8 mouse cellular contexts compared by ENCODE assay signal in genomic region chr10:26078521-26079142, GRCm38 (mm10). TPM values are rescaled to one million over a fixed set of nuclear protein-coding genes. Genes with fewer than 3 reads are reported as not detected.
A peak's percentile ranks its signal among the peaks of the same experiment; 100 is the strongest.
DNase-seq lines count a peak whose midpoint lies in the region; ATAC-seq and TF ChIP-seq lines count a peak whose summit lies in the region.

Gene Tmem200a, minus strand, starts transcription at chr10:26079052.

- peak within 1 kb of the TSS; percentile 63 for H3K9ac ChIP-seq in embryonic facial prominence, embryonic 12.5 days
- H3K9ac ChIP-seq in heart, embryonic 11.5 days (ENCODE audit: low read depth, low read length): peak within 1 kb of the TSS; percentile 52; the same call in 1 of the 2 replicates
- H3K9ac ChIP-seq in kidney, embryonic 14.5 days (ENCODE audit: low read depth, low read length): peak within 1 kb of the TSS; percentile 58
- peak within 1 kb of the TSS; percentile 76 for H3K9ac ChIP-seq in limb, embryonic 12.5 days (replicated peaks)
- H3K9ac ChIP-seq in midbrain, embryonic 15.5 days: peak within 1 kb of the TSS; percentile 79
- H3K9ac ChIP-seq in stomach, postnatal 0 days (ENCODE audit: low read length): peak within 1 kb of the TSS; percentile 67

- TF ChIP-seq CTCF in stomach, postnatal 0 days (IDR thresholded peaks at IDR 0.05; ENCODE audit: low read depth): peak; percentile 81

- H3K4me1 ChIP-seq in embryonic facial prominence, embryonic 12.5 days: no peaks in the 10 kb centered on the region
- no peaks in the 10 kb centered on the region for H3K4me1 ChIP-seq in heart, embryonic 11.5 days (ENCODE audit: control insufficient read depth, insufficient read depth, low read length)
- H3K4me1 ChIP-seq in kidney, embryonic 14.5 days (ENCODE audit: control insufficient read depth, insufficient read depth, low read length): no peaks in the 10 kb centered on the region
- H3K4me1 ChIP-seq in limb, embryonic 12.5 days (replicated peaks): no peaks in the 10 kb centered on the region; the same call in 1 of the 2 replicates
- peaks cover 12% of the 10 kb centered on the region for H3K4me1 ChIP-seq in midbrain, embryonic 15.5 days
- 0 out of 2 replicates have a peak, but pooled peaks cover 2% of the 10 kb centered on the region for H3K4me1 ChIP-seq in stomach, postnatal 0 days (replicated peaks; ENCODE audit: control insufficient read depth, insufficient read depth)

- no peaks in the 10 kb centered on the region for H3K9me3 ChIP-seq in embryonic facial prominence, embryonic 12.5 days
- no peaks in the 10 kb centered on the region for H3K9me3 ChIP-seq in heart, embryonic 11.5 days (replicated peaks; ENCODE audit: control insufficient read depth, low read length)
- H3K9me3 ChIP-seq in kidney, embryonic 14.5 days (ENCODE audit: control insufficient read depth, low read length): no peaks in the 10 kb centered on the region
- H3K9me3 ChIP-seq in limb, embryonic 12.5 days: no peaks in the 10 kb centered on the region
- H3K9me3 ChIP-seq in midbrain, embryonic 15.5 days: no peaks in the 10 kb centered on the region
- no peaks in the 10 kb centered on the region for H3K9me3 ChIP-seq in stomach, postnatal 0 days (ENCODE audit: control insufficient read depth, low read length)

- no peak for TF ChIP-seq EP300 in stomach, postnatal 0 days (optimal IDR thresholded peaks at IDR 0.05)

- no peak for ATAC-seq in cerebellum, adult (ENCODE audit: insufficient number of reproducible peaks, low FRiP score, low TSS enrichment)
- ATAC-seq in embryonic facial prominence, embryonic 12.5 days (ENCODE audit: insufficient number of reproducible peaks, insufficient read depth, low FRiP score, low TSS enrichment): peak; percentile 76; the same call in 1 of the 2 replicates
- ATAC-seq in heart, embryonic 11.5 days (replicated peaks; ENCODE audit: insufficient number of reproducible peaks, low FRiP score, low TSS enrichment): peak; percentile 35; the same call in 1 of the 2 replicates
- peak; percentile 93 for ATAC-seq in kidney, embryonic 14.5 days (ENCODE audit: low FRiP score, low TSS enrichment)
- ATAC-seq in limb, embryonic 12.5 days (ENCODE audit: insufficient number of reproducible peaks, insufficient read depth, low FRiP score, low TSS enrichment, low read depth): peak; percentile 84; the same call in 1 of the 2 replicates
- peak; percentile 94 for ATAC-seq in midbrain, embryonic 15.5 days (replicated peaks)
- ATAC-seq in stomach, postnatal 0 days (ENCODE audit: low FRiP score, low TSS enrichment): peak; percentile 26; the same call in 1 of the 2 replicates

- H3K27me3 ChIP-seq in embryonic facial prominence, embryonic 12.5 days: peaks cover 8% of the 10 kb centered on the region; the same call in 1 of the 2 replicates
- H3K27me3 ChIP-seq in heart, embryonic 11.5 days (ENCODE audit: control insufficient read depth, insufficient read depth, low read length): peaks cover 23% of the 10 kb centered on the region
- peaks cover 6% of the 10 kb centered on the region; the same call in 1 of the 2 replicates for H3K27me3 ChIP-seq in kidney, embryonic 14.5 days (ENCODE audit: control insufficient read depth, insufficient read depth, low read length)
- H3K27me3 ChIP-seq in limb, embryonic 12.5 days: peaks cover 25% of the 10 kb centered on the region
- H3K27me3 ChIP-seq in midbrain, embryonic 15.5 days (replicated peaks): no peaks in the 10 kb centered on the region
- H3K27me3 ChIP-seq in stomach, postnatal 0 days (ENCODE audit: control insufficient read depth, insufficient read depth, low read length): no peaks in the 10 kb centered on the region

- 1% methylated on average over 46 of the region's 46 CpGs for WGBS in embryonic facial prominence, embryonic 12.5 days
- 1% methylated on average over 46 of the region's 46 CpGs for WGBS in heart, embryonic 11.5 days (ENCODE audit: insufficient replicate concordance)
- WGBS in kidney, embryonic 14.5 days: 1% methylated on average over 38 of the region's 46 CpGs
- under 1% methylated on average over 46 of the region's 46 CpGs for WGBS in limb, embryonic 12.5 days
- under 1% methylated on average over 46 of the region's 46 CpGs for WGBS in midbrain, embryonic 15.5 days
- 1% methylated on average over 46 of the region's 46 CpGs for WGBS in stomach, postnatal 0 days

- H3K27ac ChIP-seq in embryonic facial prominence, embryonic 12.5 days: 0 out of 2 replicates have a peak within 1 kb of the TSS, but pooled peaks have one; percentile 2
- H3K27ac ChIP-seq in heart, embryonic 11.5 days (ENCODE audit: low read depth, low read length): no peak within 1 kb of the TSS
- H3K27ac ChIP-seq in kidney, embryonic 14.5 days (ENCODE audit: low read depth, low read length): no peak within 1 kb of the TSS
- no peak within 1 kb of the TSS for H3K27ac ChIP-seq in limb, embryonic 12.5 days
- peak within 1 kb of the TSS; percentile 74 for H3K27ac ChIP-seq in midbrain, embryonic 15.5 days
- H3K27ac ChIP-seq in stomach, postnatal 0 days (replicated peaks): peak within 1 kb of the TSS; percentile 30; the same call in 1 of the 2 replicates

- peak within 1 kb of the TSS; percentile 95 for H3K4me2 ChIP-seq in embryonic facial prominence, embryonic 12.5 days (replicated peaks)
- peak within 1 kb of the TSS; percentile 80 for H3K4me2 ChIP-seq in heart, embryonic 11.5 days
- H3K4me2 ChIP-seq in kidney, embryonic 14.5 days (replicated peaks; ENCODE audit: low read depth, low read length): peak within 1 kb of the TSS; percentile 97
- peak within 1 kb of the TSS; percentile 94 for H3K4me2 ChIP-seq in limb, embryonic 12.5 days
- H3K4me2 ChIP-seq in midbrain, embryonic 15.5 days: peak within 1 kb of the TSS; percentile 67
- peak within 1 kb of the TSS; percentile 74 for H3K4me2 ChIP-seq in stomach, postnatal 0 days (replicated peaks; ENCODE audit: low read depth)

- peak within 1 kb of the TSS; percentile 71 for H3K4me3 ChIP-seq in embryonic facial prominence, embryonic 12.5 days
- peak within 1 kb of the TSS; percentile 60 for H3K4me3 ChIP-seq in heart, embryonic 11.5 days (ENCODE audit: low read depth, low read length)
- peak within 1 kb of the TSS; percentile 60 for H3K4me3 ChIP-seq in kidney, embryonic 14.5 days (ENCODE audit: low read length)
- peak within 1 kb of the TSS; percentile 67 for H3K4me3 ChIP-seq in limb, embryonic 12.5 days (replicated peaks)
- H3K4me3 ChIP-seq in midbrain, embryonic 15.5 days: peak within 1 kb of the TSS; percentile 74
- H3K4me3 ChIP-seq in stomach, postnatal 0 days (ENCODE audit: low read depth, low read length): peak within 1 kb of the TSS; percentile 59

- H3K36me3 ChIP-seq in embryonic facial prominence, embryonic 12.5 days: no peaks in the 10 kb centered on the region
- no peaks in the 10 kb centered on the region for H3K36me3 ChIP-seq in heart, embryonic 11.5 days (ENCODE audit: control insufficient read depth, insufficient read depth, low read length)
- H3K36me3 ChIP-seq in kidney, embryonic 14.5 days (ENCODE audit: control insufficient read depth, insufficient read depth, low read length): no peaks in the 10 kb centered on the region
- H3K36me3 ChIP-seq in limb, embryonic 12.5 days: no peaks in the 10 kb centered on the region
- H3K36me3 ChIP-seq in midbrain, embryonic 15.5 days (replicated peaks): no peaks in the 10 kb centered on the region
- no peaks in the 10 kb centered on the region for H3K36me3 ChIP-seq in stomach, postnatal 0 days (ENCODE audit: control insufficient read depth, insufficient read depth, low read length)

- DNase-seq in cerebellum, adult 11 months: peak; percentile 7
- DNase-seq in stomach, postnatal 0 days (ENCODE audit: low spot score): peak; percentile 47

RNA-seq across cellular contexts. Expression of gene Tmem200a, which starts in this region (rescaled TPM):
- polyA plus RNA-seq in embryonic facial prominence, embryonic 12.5 days (2016; fragmentation: Nextera tagmentation; extraction: Ambion mirVana): 17.7 and 20.9 TPM in 2 replicates
- 0.80 and 1.3 TPM in 2 replicates for polyA plus RNA-seq in heart, embryonic 11.5 days (2014; fragmentation: Nextera tagmentation; extraction: Ambion mirVana)
- polyA plus RNA-seq in kidney, embryonic 14.5 days (2014; fragmentation: Nextera tagmentation; extraction: Ambion mirVana): 1.9 and 3.1 TPM in 2 replicates
- polyA plus RNA-seq in limb, embryonic 12.5 days (2016; fragmentation: Nextera tagmentation; extraction: Ambion mirVana): 12.1 and 12.4 TPM in 2 replicates
- polyA plus RNA-seq in midbrain, embryonic 15.5 days (2015; fragmentation: Nextera tagmentation; extraction: Ambion mirVana): 30.6 and 35.6 TPM in 2 replicates
- 6.8 and 7.8 TPM in 2 replicates for polyA plus RNA-seq in stomach, postnatal 0 days (2015; fragmentation: Nextera tagmentation; extraction: Ambion mirVana)

Comparison
In these comparisons a context has a peak if more than half of its experiments do, and no peak if none do; other contexts are left out.
1. H3K27ac ChIP-seq: peak in embryonic facial prominence, embryonic 12.5 days (single experiment), midbrain, embryonic 15.5 days (single experiment) and stomach, postnatal 0 days (single experiment); none in heart, embryonic 11.5 days (single experiment), kidney, embryonic 14.5 days (single experiment) and limb, embryonic 12.5 days (single experiment).
2. Peak in every context shown above with its lines, with median percentiles within 50 percentile points of each other: H3K4me2 ChIP-seq, H3K4me3 ChIP-seq and H3K9ac ChIP-seq.